Mouse (Mus musculus): Measurements from ENCODE around the gene Comtd1. TPM values are rescaled to one million over a fixed set of nuclear protein-coding genes. Genes with fewer than 3 reads are reported as not detected.

Comtd1 gene
- polyA plus RNA-seq (2012; rRNA removed), result 7.1 and 9.1 TPM in 2 replicates

GRCm38 (mm10) chr14:21848166-21849154 lies at the start of gene Comtd1:
Gene Comtd1, minus strand, starts transcription at chr14:21848977.

GRCm38 (mm10) chr14:21824938-21825337 lies 23.8 kb downstream of the Comtd1 start, which contains the start of gene Vdac2:
Gene Vdac2, plus strand, starts transcription at chr14:21825238.

Other genes with a start within 250 kb of the Comtd1 start
- gene Dupd1, start 134.4 kb downstream of the Comtd1 start, polyA plus RNA-seq (2012; rRNA removed), result 0.02 TPM in 1 of 2 replicates, not detected in the other
- 3.5 and 3.8 TPM in 2 replicates for gene Samd8, start 98.4 kb downstream of the Comtd1 start, polyA plus RNA-seq (2012; rRNA removed)
- 0.09 and 0.10 TPM in 2 replicates for gene Dusp13, start 97.8 kb downstream of the Comtd1 start, polyA plus RNA-seq (2012; rRNA removed)
- gene Vdac2, start 23.7 kb downstream of the Comtd1 start, polyA plus RNA-seq (2012; rRNA removed), result 73.0 and 79.1 TPM in 2 replicates
- 0.91 and 1.2 TPM in 2 replicates for gene Zfp503, start 140.6 kb upstream of the Comtd1 start, polyA plus RNA-seq (2012; rRNA removed)
- gene Lrmda, start 170.7 kb upstream of the Comtd1 start, polyA plus RNA-seq (2012; rRNA removed), result 0.25 and 0.44 TPM in 2 replicates